Mouse (Mus musculus): ENCODE results near the gene Olfr314. TPM values are rescaled to one million over a fixed set of nuclear protein-coding genes. Genes with fewer than 3 reads are reported as not detected.

The Olfr314 gene
- polyA plus RNA-seq, 2 experiments: not detected

DNA sequence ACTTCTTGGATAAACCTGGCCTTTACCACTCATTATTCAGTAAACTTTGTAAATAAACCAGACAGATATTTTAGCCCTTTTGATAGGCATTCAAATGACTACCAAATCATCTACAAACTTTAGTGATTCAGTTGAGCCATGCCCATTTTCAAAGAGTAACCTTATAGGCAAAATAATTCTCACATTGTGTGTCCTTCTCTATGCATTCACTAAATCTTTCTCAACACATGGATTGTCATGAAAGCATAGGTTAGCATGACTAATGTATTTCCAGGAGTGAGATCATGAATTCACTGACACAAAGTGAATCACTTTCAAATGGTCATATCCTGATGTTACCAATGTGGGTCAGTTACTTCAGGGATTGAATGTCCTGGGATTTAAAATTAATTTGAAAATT is 9.9 kb upstream of the Olfr314 start, which contains the start of gene Olfr315:
Olfr315 (plus strand) TSS at position 301 of the 400 bp plus-strand sequence.
- Histone ChIP-seq H3K9ac (replicated peaks) (no peak within 1 kb of the TSS), H3K36me3 (replicated peaks; ENCODE audit: control insufficient read depth, insufficient read depth, low read depth) (no peaks in the 10 kb centered on the region), H3K27me3 (ENCODE audit: control insufficient read depth, insufficient read depth, low read length) (no peaks in the 10 kb centered on the region), H3K4me1 (replicated peaks; ENCODE audit: control insufficient read depth in 2 of 2, insufficient read depth in 2 of 2, low read length in 1 of 2) (no peaks in the 10 kb centered on the region), H3K4me3 (ENCODE audit: insufficient read depth in 1 of 2, low read depth in 2 of 2, low read length in 2 of 2) (no peak within 1 kb of the TSS), H3K27ac (no peak within 1 kb of the TSS), H3K4me2 (ENCODE audit: low read depth) (no peak within 1 kb of the TSS), H3K9me3 (ENCODE audit: control insufficient read depth, low read length) (no peaks in the 10 kb centered on the region)
- ATAC-seq (ENCODE audit: insufficient read depth) (no peak), DNase-seq (ENCODE audit: low read depth in 3 of 3, low spot score in 3 of 3) (no peak)
- TF ChIP-seq CTCF (IDR thresholded peaks at IDR 0.05; ENCODE audit: low read depth) (no peak), EP300 (IDR thresholded peaks at IDR 0.05; ENCODE audit: low read depth) (no peak)

DNA sequence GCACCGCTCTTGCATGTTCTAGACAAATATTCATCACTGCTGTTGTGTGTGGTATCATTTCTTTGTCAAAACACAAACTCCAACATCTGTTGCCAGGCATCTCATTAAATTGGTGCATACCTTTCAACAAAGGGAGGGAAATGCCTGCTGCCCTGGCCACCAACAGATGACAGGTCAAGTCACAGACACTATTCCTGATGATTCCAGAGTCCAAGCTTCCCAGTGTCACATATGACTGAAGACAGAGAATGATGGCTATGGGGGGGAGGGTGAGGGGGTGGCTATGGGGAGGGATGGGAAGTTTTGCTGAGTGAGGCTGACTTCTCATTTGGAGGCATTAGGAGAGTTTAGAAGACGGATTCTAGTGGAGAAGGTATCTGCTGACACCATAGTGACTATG is 1.4 kb downstream of the Olfr314 start:
- H3K27ac ChIP-seq: no peak overlapping the region
- 62% methylated on average over 2 of the region's 2 CpGs for WGBS (ENCODE audit: insufficient replicate concordance)
- TF ChIP-seq EP300 (IDR thresholded peaks at IDR 0.05; ENCODE audit: low read depth): no peak
- TF ChIP-seq CTCF (IDR thresholded peaks at IDR 0.05; ENCODE audit: low read depth): no peak
- no peaks in the 10 kb centered on the region for H3K36me3 ChIP-seq (replicated peaks; ENCODE audit: control insufficient read depth, insufficient read depth, low read depth)
- ATAC-seq (ENCODE audit: insufficient read depth) (no peak), DNase-seq (ENCODE audit: low read depth in 3 of 3, low spot score in 3 of 3) (no peak)
- no peaks in the 10 kb centered on the region for H3K9me3 ChIP-seq (ENCODE audit: control insufficient read depth, low read length)
- H3K27me3 ChIP-seq (ENCODE audit: control insufficient read depth, insufficient read depth, low read length): no peaks in the 10 kb centered on the region
- no peak overlapping the region for H3K4me3 ChIP-seq (ENCODE audit: insufficient read depth in 1 of 2, low read depth in 2 of 2, low read length in 2 of 2)
- H3K4me2 ChIP-seq (ENCODE audit: low read depth): no peak overlapping the region
- no peaks in the 10 kb centered on the region for H3K4me1 ChIP-seq (replicated peaks; ENCODE audit: control insufficient read depth in 2 of 2, insufficient read depth in 2 of 2, low read length in 1 of 2)
- H3K9ac ChIP-seq (replicated peaks): no peak overlapping the region

DNA sequence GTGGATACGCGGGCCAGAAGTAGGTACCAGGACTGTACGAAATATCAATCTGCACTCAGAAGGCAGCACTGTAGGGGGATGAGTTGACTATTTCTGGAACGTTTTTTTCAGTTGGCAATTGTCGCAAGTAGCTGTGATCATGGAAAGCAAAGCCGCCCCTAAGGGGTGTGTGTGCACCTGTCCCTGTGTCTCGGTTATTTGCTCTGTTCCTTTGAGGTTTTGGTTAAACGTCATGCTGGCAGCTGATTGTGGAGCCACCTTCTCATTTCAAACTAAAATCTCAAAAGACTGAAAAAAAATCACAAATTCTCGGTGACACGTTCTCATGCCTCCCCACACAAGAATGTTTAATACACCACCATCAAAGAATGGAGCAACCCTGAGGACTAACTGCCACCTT is 4.9 kb downstream of the Olfr314 start:
- 67% methylated on average over 10 of the region's 10 CpGs for WGBS (ENCODE audit: insufficient replicate concordance)
- Histone ChIP-seq H3K9ac (replicated peaks) (no peak overlapping the region), H3K27me3 (ENCODE audit: control insufficient read depth, insufficient read depth, low read length) (no peaks in the 10 kb centered on the region), H3K27ac (no peak overlapping the region), H3K4me1 (replicated peaks; ENCODE audit: control insufficient read depth in 2 of 2, insufficient read depth in 2 of 2, low read length in 1 of 2) (no peaks in the 10 kb centered on the region), H3K36me3 (replicated peaks; ENCODE audit: control insufficient read depth, insufficient read depth, low read depth) (no peaks in the 10 kb centered on the region), H3K4me3 (ENCODE audit: insufficient read depth in 1 of 2, low read depth in 2 of 2, low read length in 2 of 2) (no peak overlapping the region), H3K4me2 (ENCODE audit: low read depth) (no peak overlapping the region), H3K9me3 (ENCODE audit: control insufficient read depth, low read length) (no peaks in the 10 kb centered on the region)
- TF ChIP-seq CTCF (IDR thresholded peaks at IDR 0.05; ENCODE audit: low read depth): no peak
- DNase-seq (ENCODE audit: low read depth in 3 of 3, low spot score in 3 of 3): no peak
- no peak for ATAC-seq (ENCODE audit: insufficient read depth)

DNA sequence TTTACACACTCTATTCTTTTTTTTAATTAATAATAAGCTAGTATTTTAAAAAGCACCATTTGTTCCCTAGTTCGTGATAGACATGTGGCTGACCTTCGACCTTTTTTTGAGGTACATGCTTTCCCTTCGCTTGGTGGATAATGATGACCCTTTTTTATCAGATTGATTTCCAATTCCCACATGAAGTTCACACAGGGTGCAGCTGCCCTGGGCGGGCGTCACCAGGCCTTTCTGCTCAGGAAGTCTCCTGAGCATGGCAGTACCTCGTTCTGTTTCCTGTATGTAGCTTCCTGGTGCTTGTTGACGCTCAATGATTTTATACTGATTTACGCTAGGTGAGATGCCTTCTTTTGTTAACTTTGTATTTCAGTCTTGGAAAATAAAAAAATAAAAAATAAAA is 5.6 kb downstream of the Olfr314 start:
- 50% methylated on average over 8 of the region's 8 CpGs for WGBS (ENCODE audit: insufficient replicate concordance)
- TF ChIP-seq CTCF (IDR thresholded peaks at IDR 0.05; ENCODE audit: low read depth): no peak
- H3K4me3 ChIP-seq (ENCODE audit: insufficient read depth in 1 of 2, low read depth in 2 of 2, low read length in 2 of 2): no peak overlapping the region
- no peaks in the 10 kb centered on the region for H3K36me3 ChIP-seq (replicated peaks; ENCODE audit: control insufficient read depth, insufficient read depth, low read depth)
- H3K27ac ChIP-seq: no peak overlapping the region
- H3K27me3 ChIP-seq (ENCODE audit: control insufficient read depth, insufficient read depth, low read length): no peaks in the 10 kb centered on the region
- H3K4me2 ChIP-seq (ENCODE audit: low read depth): no peak overlapping the region
- DNase-seq (ENCODE audit: low read depth in 3 of 3, low spot score in 3 of 3): no peak
- no peaks in the 10 kb centered on the region for H3K9me3 ChIP-seq (ENCODE audit: control insufficient read depth, low read length)
- H3K4me1 ChIP-seq (replicated peaks; ENCODE audit: control insufficient read depth in 2 of 2, insufficient read depth in 2 of 2, low read length in 1 of 2): no peaks in the 10 kb centered on the region
- no peak overlapping the region for H3K9ac ChIP-seq (replicated peaks)
- ATAC-seq (ENCODE audit: insufficient read depth): no peak

DNA sequence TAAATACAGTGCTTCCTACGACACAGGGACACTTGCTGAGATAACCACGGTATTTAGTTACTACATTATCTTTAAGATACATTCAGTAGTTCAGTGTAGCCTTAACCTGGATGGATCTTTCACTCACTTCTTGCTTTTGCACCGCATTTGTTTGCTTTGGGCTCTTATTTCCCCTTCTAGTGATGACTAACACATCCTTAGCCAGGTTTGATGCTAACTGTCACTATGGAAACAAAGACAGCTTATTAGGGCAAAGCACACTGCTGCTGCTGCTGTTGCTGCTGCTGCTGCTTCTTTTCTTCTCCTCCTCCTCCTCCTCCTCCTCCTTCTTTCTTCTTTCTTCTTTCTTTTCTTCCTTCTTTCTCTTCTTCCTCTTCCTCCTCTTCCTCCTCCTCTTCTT is 6.8 kb downstream of the Olfr314 start:
- Histone ChIP-seq H3K36me3 (replicated peaks; ENCODE audit: control insufficient read depth, insufficient read depth, low read depth) (no peaks in the 10 kb centered on the region), H3K27ac (no peak overlapping the region), H3K4me1 (replicated peaks; ENCODE audit: control insufficient read depth in 2 of 2, insufficient read depth in 2 of 2, low read length in 1 of 2) (no peaks in the 10 kb centered on the region), H3K27me3 (ENCODE audit: control insufficient read depth, insufficient read depth, low read length) (no peaks in the 10 kb centered on the region), H3K4me2 (ENCODE audit: low read depth) (no peak overlapping the region), H3K4me3 (ENCODE audit: insufficient read depth in 1 of 2, low read depth in 2 of 2, low read length in 2 of 2) (no peak overlapping the region), H3K9me3 (ENCODE audit: control insufficient read depth, low read length) (no peaks in the 10 kb centered on the region), H3K9ac (replicated peaks) (no peak overlapping the region)
- TF ChIP-seq CTCF (IDR thresholded peaks at IDR 0.05; ENCODE audit: low read depth): no peak
- TF ChIP-seq EP300 (IDR thresholded peaks at IDR 0.05; ENCODE audit: low read depth): no peak
- DNase-seq (ENCODE audit: low read depth in 3 of 3, low spot score in 3 of 3): no peak
- 25% methylated on average over 3 of the region's 3 CpGs for WGBS (ENCODE audit: insufficient replicate concordance)
- ATAC-seq (ENCODE audit: insufficient read depth): no peak

DNA sequence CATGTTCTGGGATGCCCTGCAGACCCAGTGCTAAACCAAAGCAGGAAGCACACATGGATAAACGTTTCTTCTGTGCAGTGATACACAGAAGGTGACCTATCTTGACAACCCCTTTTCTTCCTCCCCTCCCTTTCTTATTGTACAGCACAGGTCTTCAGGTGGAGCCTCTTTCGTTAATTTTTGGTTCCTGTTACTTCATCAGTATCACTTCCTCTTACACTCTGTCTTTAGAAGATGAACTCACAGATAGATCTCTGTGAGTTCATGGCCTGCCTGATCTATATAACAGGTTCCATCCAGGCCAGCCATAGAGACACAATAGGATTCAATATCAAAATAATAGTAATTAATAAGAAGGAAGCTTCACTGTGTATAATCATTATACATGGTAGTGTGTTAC is 7.3 kb downstream of the Olfr314 start:
- Histone ChIP-seq H3K4me3 (ENCODE audit: insufficient read depth in 1 of 2, low read depth in 2 of 2, low read length in 2 of 2) (no peak overlapping the region), H3K9ac (replicated peaks) (no peak overlapping the region), H3K36me3 (replicated peaks; ENCODE audit: control insufficient read depth, insufficient read depth, low read depth) (no peaks in the 10 kb centered on the region), H3K27ac (no peak overlapping the region), H3K27me3 (ENCODE audit: control insufficient read depth, insufficient read depth, low read length) (no peaks in the 10 kb centered on the region), H3K9me3 (ENCODE audit: control insufficient read depth, low read length) (no peaks in the 10 kb centered on the region), H3K4me1 (replicated peaks; ENCODE audit: control insufficient read depth in 2 of 2, insufficient read depth in 2 of 2, low read length in 1 of 2) (no peaks in the 10 kb centered on the region), H3K4me2 (ENCODE audit: low read depth) (no peak overlapping the region)
- TF ChIP-seq EP300 (IDR thresholded peaks at IDR 0.05; ENCODE audit: low read depth) (no peak), CTCF (IDR thresholded peaks at IDR 0.05; ENCODE audit: low read depth) (no peak)
- 10% methylated on average over 2 of the region's 2 CpGs for WGBS (ENCODE audit: insufficient replicate concordance)
- no peak for ATAC-seq (ENCODE audit: insufficient read depth)
- DNase-seq (ENCODE audit: low read depth in 3 of 3, low spot score in 3 of 3): no peak
